Mouse (Mus musculus): ENCODE results near the gene Tent2. TPM values are rescaled to one million over a fixed set of nuclear protein-coding genes. Genes with fewer than 3 reads are reported as not detected.

The Tent2 gene
- polyA plus RNA-seq, 1 experiment from 2014 or later: 56.7 TPM

- Histone ChIP-seq H3K9me3 (replicated peaks) (no peaks in the 10 kb centered on the region), H3K4me1 (no peaks in the 10 kb centered on the region), H3K36me3 (no peaks in the 10 kb centered on the region), H3K27ac (replicated peaks) (no peak overlapping the region), H3K27me3 (ENCODE audit: low read depth, poor library complexity, severe bottlenecking) (no peaks in the 10 kb centered on the region), H3K4me3 (no peak overlapping the region)
- WGBS: 88% methylated on average over 2 of the region's 2 CpGs
- no peak for DNase-seq (ENCODE audit: low spot score)
These were observed 56.7 kb downstream of the Tent2 start for GRCm38 (mm10) chr13:93135501-93135900.

- H3K4me3 ChIP-seq: no peak overlapping the region
- WGBS: 86% methylated on average over 3 of the region's 3 CpGs
- H3K9me3 ChIP-seq (replicated peaks): no peaks in the 10 kb centered on the region
- H3K27ac ChIP-seq (replicated peaks): no peak overlapping the region
- no peaks in the 10 kb centered on the region for H3K36me3 ChIP-seq
- H3K27me3 ChIP-seq (ENCODE audit: low read depth, poor library complexity, severe bottlenecking): no peaks in the 10 kb centered on the region
- peaks cover 17% of the 10 kb centered on the region for H3K4me1 ChIP-seq
- no peak for DNase-seq (ENCODE audit: low spot score)
These were observed 61.5 kb downstream of the Tent2 start for GRCm38 (mm10) chr13:93130674-93131073.

- no peaks in the 10 kb centered on the region for H3K36me3 ChIP-seq
- H3K4me1 ChIP-seq: peaks cover 17% of the 10 kb centered on the region
- DNase-seq (ENCODE audit: low spot score): peak; percentile 31
- no peaks in the 10 kb centered on the region for H3K27me3 ChIP-seq (ENCODE audit: low read depth, poor library complexity, severe bottlenecking)
- 50% methylated on average over 5 of the region's 5 CpGs for WGBS
- no peak overlapping the region for H3K4me3 ChIP-seq
- no peaks in the 10 kb centered on the region for H3K9me3 ChIP-seq (replicated peaks)
- H3K27ac ChIP-seq (replicated peaks): peak overlapping the region; percentile 67
These were observed 63.2 kb downstream of the Tent2 start for GRCm38 (mm10) chr13:93128961-93129360.

- Histone ChIP-seq H3K9me3 (replicated peaks) (no peaks in the 10 kb centered on the region), H3K4me3 (no peak overlapping the region), H3K4me1 (peaks cover 17% of the 10 kb centered on the region), H3K36me3 (no peaks in the 10 kb centered on the region), H3K27ac (replicated peaks) (peak overlapping the region; percentile 67), H3K27me3 (ENCODE audit: low read depth, poor library complexity, severe bottlenecking) (no peaks in the 10 kb centered on the region)
- WGBS: 79% methylated on average over 8 of the region's 8 CpGs
- DNase-seq (ENCODE audit: low spot score): no peak
These were observed 63.9 kb downstream of the Tent2 start for GRCm38 (mm10) chr13:93128111-93128860.

- Histone ChIP-seq H3K9me3 (replicated peaks) (no peaks in the 10 kb centered on the region), H3K27me3 (ENCODE audit: low read depth, poor library complexity, severe bottlenecking) (no peaks in the 10 kb centered on the region), H3K27ac (replicated peaks) (no peak overlapping the region), H3K4me3 (no peak overlapping the region), H3K4me1 (no peaks in the 10 kb centered on the region), H3K36me3 (no peaks in the 10 kb centered on the region)
- 90% methylated on average over 9 of the region's 9 CpGs for WGBS
- DNase-seq (ENCODE audit: low spot score): no peak
These were observed 69.9 kb downstream of the Tent2 start for GRCm38 (mm10) chr13:93122321-93122720.

- H3K4me1 ChIP-seq: no peaks in the 10 kb centered on the region
- H3K4me3 ChIP-seq: no peak overlapping the region
- no peaks in the 10 kb centered on the region for H3K27me3 ChIP-seq (ENCODE audit: low read depth, poor library complexity, severe bottlenecking)
- H3K9me3 ChIP-seq (replicated peaks): peaks cover 2% of the 10 kb centered on the region; the same call in 1 of the 2 replicates
- no peak for DNase-seq (ENCODE audit: low spot score)
- WGBS: 87% methylated on average over 7 of the region's 7 CpGs
- H3K27ac ChIP-seq (replicated peaks): no peak overlapping the region
- H3K36me3 ChIP-seq: no peaks in the 10 kb centered on the region
These were observed 74.9 kb downstream of the Tent2 start for GRCm38 (mm10) chr13:93117241-93117640.

GRCm38 (mm10) chr13:93102340-93103090, 89.7 kb downstream of the Tent2 start:
- DNase-seq (ENCODE audit: low spot score): no peak
- no peaks in the 10 kb centered on the region for H3K27me3 ChIP-seq (ENCODE audit: low read depth, poor library complexity, severe bottlenecking)
- no peaks in the 10 kb centered on the region for H3K36me3 ChIP-seq
- H3K27ac ChIP-seq (replicated peaks): no peak overlapping the region
- no peaks in the 10 kb centered on the region for H3K9me3 ChIP-seq (replicated peaks)
- peaks cover 4% of the 10 kb centered on the region for H3K4me1 ChIP-seq
- WGBS: 64% methylated on average over 4 of the region's 4 CpGs
- no peak overlapping the region for H3K4me3 ChIP-seq

GRCm38 (mm10) chr13:93098596-93098995, 93.6 kb downstream of the Tent2 start:
- DNase-seq (ENCODE audit: low spot score): no peak
- Histone ChIP-seq H3K9me3 (replicated peaks) (no peaks in the 10 kb centered on the region), H3K4me3 (no peak overlapping the region), H3K4me1 (peaks cover 4% of the 10 kb centered on the region), H3K27me3 (ENCODE audit: low read depth, poor library complexity, severe bottlenecking) (no peaks in the 10 kb centered on the region), H3K36me3 (no peaks in the 10 kb centered on the region), H3K27ac (replicated peaks) (no peak overlapping the region)
- WGBS: 87% methylated on average over 3 of the region's 3 CpGs

- H3K27me3 ChIP-seq (ENCODE audit: low read depth, poor library complexity, severe bottlenecking): no peaks in the 10 kb centered on the region
- no peaks in the 10 kb centered on the region for H3K9me3 ChIP-seq (replicated peaks)
- no peaks in the 10 kb centered on the region for H3K4me1 ChIP-seq
- H3K4me3 ChIP-seq: no peak overlapping the region
- H3K36me3 ChIP-seq: no peaks in the 10 kb centered on the region
- DNase-seq (ENCODE audit: low spot score): no peak
- H3K27ac ChIP-seq (replicated peaks): no peak overlapping the region
- 94% methylated on average over 6 of the region's 6 CpGs for WGBS
These were observed 95.5 kb downstream of the Tent2 start for GRCm38 (mm10) chr13:93096643-93097042.

Other genes with a start within 250 kb of the Tent2 start
- 0.02 and 0.04 TPM in 2 replicates for gene Cmya5, start 47.7 kb downstream of the Tent2 start, polyA plus RNA-seq (2016; fragmentation: Nextera tagmentation; extraction: Ambion mirVana)
- gene Homer1, start 107.2 kb upstream of the Tent2 start, polyA plus RNA-seq (2016; fragmentation: Nextera tagmentation; extraction: Ambion mirVana): 7.4 and 7.8 TPM in 2 replicates

Measured in midbrain, embryonic 10.5 days (tissue).